Mouse (Mus musculus) right cerebral cortex, postnatal 25 days (tissue): ENCODE data around the gene Hist1h2be.
A peak's percentile ranks its signal among the peaks of the same experiment; 100 is the strongest.
"Not testable (repeated sequence)": the region's sequence is repeated elsewhere in the genome, so short reads cannot be mapped to it uniquely, and the experiment has no call there.

ENCODE experiments used
- DNase-seq: peaks from one replicate; pipeline ENCODE4 v3.0.0; 2022

Hist1h2be gene

DNA sequence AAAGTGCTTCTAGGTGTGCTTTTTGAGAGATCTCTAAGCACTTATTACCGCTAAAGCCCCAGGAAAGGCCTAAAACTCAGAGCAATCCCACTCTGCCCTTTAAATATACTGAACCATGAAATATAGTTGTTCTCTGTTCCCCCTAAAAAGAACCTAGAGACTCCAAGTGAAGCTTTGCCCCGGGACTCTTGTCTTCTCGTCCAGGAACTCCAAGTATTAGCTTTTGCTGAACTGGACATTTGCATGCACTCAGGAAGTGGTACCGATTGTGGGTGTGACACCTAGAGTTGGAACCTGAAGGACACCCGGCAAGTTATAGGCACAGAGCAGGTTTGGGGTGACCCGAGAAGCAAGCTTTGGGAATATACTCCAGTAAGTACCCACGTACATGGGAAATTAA is 29.7 kb downstream of the Hist1h2be start:
- no peak for DNase-seq

DNA sequence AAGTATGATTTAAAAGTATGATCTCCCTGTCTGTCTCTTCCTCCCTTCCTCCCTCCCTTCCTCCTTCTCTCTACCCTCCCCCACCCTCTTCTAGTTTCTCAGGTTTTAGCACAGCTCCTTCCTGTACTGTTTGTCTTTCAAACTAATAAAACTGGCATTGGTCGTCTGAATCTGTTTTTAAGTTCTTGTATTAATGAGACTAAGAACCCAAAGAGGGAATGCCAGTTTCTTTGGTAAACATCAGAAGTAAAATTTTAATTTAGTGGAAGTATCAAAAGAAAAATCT is 34.0 kb downstream of the Hist1h2be start:
- DNase-seq: no peak

DNA sequence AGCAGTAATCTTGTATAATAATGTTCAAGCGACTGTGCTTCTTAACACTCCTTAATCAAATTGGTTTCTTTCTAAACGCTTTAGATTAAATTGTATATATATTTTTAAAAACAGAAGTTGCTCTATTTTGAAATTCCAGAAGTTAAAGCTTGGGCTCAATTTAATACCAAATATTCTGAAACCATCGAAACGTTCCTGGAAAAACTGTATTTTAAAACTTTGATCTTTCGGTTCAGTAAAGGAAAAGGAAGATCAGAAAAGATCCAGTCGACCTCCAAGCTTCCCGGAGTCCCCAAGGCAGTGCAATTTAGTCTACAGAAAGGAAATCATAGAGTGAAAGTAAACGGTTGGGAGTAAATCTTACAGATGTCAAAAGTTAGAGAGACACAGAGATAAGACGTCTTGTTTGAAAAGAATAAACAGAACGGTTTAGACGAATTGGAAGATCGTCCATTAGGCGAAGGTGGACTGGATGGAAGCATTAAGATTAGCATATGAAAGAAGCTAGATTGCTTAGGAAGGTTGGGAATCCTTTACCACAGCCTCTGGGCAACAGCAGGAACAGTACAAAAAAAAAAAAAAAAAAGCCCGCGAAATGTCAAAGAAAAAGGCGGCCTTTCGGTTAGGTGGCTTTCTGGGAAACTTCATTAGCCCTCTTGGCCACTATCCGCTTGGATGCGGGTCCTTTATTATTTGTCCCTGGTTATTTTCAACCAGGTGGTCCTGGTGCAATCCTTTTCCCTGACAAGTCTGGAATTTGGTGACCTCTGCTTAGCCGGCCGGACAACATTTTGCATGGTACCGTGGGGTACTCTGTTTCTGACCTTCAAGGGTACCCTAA is 34.6 kb downstream of the Hist1h2be start:
- no peak for DNase-seq

DNA sequence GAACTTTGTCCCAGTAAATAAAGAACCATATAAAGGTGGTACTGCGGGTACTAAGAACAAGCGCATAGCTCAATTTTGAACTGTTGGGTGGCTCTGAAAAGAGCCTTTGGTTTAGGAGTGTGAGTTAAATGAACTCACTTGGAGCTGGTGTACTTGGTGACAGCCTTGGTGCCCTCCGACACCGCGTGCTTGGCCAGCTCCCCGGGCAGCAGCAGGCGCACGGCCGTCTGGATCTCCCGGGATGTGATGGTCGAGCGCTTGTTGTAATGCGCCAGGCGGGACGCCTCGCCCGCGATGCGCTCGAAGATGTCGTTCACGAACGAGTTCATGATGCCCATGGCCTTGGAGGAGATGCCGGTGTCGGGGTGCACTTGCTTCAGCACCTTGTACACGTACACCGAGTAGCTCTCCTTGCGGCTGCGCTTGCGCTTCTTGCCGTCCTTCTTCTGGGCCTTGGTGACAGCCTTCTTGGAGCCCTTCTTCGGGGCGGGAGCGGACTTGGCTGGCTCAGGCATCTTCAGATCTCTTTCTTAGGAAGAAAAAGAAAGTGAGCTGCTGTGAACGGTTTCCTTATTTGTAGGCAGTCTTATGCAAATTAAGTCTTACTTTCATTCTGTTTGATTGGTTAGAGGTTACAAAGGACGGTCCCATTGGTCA is 35.4 kb downstream of the Hist1h2be start:
- peak; percentile 59 for DNase-seq

DNA sequence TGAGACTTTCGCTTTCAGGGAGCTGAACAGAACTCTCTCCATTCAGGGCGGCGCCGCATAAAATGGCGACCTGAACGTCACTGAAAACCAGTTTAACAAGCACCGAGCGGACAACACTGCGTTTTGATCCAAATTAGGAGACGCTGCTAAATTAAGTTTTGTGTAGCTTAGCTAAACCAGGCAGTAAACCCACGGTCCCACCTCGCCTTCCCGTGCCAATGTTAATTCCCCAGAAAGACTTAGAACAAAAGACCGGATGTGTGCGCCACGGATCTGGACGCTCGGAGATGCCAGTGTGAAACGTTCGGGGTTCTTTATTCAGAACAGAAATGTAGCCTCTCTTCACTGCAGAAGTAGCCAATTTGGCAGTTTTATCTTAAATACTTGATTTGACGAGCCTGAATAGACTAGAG is 35.9 kb downstream of the Hist1h2be start:
- peak; percentile 70 for DNase-seq

DNA sequence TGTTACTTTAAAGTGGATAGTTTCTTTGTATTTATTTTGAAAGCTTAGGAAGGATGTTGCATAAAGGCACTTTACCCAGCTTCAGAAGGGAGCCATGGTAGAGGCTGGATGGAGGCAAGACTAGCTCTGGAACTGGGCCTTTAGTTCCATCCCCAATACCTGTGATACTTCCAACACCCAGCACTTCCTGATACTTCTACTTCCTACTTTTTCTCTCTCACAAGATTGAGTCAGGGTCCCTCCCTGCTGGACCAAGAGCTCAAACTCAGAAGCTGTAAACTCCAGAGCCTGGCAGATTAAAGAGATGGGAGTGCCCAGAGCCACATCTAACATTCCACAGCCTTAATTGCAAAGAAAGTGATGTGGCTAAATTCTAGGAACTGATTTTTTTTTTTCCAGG is 36.6 kb downstream of the Hist1h2be start:
- no peak for DNase-seq

DNA sequence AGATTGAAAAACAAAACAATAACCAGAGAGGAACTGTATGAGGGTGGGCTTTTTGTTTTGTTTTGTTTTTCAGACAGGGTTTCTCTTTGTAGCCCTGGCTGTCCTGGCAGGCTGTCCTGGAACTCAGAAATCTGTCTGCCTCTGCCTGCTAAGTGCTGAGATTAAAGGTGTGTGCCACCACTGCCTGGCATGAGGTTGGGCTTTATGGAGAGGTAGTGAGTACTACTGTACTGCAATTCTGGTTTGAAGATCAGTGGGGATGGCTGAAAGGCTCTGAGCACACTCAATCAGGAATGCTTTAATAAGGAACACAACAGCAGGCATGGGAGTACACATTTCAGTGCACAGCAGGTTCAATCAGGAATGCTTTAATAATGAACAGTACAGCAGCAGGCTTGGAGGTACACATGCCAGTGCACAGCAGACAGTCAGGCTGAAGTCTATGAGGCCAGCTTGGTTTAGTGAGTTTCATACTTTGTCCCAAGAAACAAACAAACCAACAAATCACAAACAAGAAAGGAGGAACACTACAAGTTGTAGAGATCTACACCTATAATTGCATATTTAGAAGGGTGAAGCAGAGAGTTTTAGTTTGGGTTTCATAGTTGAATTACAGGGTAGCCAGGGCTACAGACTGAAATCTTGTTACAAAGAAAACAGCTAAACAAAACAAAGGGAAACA is 37.4 kb downstream of the Hist1h2be start:
- DNase-seq: no peak

DNA sequence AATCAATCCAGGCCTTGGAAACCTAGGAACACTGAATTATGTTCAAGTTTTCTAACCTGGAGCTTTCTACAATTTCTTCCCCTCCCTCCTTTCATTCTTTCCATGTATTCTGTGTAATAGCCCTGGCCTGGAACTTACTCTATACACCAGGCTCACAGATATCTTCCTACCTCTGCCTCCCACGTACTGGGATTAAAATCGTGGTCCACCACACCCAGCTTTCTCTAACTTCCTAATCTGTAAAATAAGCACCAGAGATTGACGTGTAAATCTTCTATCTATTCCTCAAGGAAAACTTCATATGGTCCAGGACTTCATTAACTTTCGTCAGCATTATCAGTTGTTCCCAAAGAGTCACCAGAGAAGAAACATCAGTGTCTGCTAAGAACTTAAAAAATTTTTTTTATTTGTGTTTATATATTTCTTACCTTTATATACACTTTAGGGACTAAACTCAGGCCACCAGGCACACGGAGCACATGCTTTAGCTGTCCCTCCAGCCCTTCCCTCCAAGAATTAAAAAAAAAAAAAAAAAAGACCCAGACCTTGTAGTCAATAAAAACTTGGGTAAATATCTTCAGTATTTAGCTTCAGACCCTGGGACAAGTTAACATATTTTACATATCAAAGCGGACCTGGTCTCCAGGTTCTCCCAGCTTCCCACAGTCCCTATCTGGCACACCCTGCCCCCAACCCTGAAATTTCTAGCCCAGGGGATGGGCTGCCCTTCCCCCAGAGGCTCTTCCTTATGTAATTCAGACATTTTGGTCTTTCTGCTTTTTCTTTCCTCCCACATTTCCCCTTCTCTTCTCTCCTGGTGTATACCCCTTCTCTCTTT is 38.5 kb downstream of the Hist1h2be start:
- no peak for DNase-seq

DNA sequence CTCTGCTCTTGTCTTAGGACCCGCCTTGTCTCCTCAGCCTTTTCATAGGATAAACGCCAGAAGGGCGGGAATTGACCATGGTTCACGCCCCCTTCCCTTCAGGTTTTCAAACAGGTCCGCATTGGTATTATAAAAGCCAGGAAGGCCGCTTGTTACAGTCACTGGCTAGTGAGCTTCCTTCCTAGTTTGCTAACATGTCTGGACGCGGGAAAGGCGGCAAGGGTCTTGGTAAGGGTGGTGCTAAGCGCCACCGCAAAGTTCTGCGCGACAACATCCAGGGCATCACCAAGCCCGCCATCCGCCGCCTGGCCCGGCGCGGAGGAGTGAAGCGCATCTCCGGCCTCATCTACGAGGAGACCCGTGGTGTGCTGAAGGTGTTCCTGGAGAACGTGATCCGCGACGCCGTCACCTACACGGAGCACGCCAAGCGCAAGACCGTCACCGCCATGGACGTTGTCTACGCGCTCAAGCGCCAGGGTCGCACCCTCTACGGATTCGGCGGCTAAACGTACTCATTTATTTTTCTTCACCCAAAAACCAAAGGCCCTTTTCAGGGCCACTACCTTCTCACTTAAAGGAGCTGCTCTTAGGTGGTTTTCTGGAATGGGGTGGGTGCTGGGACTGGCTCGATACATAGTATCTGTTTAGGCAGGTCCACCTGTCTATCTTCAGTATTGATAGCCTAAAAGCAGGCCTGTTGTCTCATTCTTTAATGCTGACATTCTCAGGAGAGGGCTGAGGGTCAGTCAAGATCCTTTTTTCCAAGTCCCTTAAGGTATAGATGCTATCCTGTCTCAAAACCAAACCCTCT is 39.3 kb downstream of the Hist1h2be start, which contains the start of gene Hist1h4d:
Gene Hist1h4d (plus strand): TSS at position 191 of the 811 bp plus-strand sequence.
- DNase-seq: peak; percentile 95

DNA sequence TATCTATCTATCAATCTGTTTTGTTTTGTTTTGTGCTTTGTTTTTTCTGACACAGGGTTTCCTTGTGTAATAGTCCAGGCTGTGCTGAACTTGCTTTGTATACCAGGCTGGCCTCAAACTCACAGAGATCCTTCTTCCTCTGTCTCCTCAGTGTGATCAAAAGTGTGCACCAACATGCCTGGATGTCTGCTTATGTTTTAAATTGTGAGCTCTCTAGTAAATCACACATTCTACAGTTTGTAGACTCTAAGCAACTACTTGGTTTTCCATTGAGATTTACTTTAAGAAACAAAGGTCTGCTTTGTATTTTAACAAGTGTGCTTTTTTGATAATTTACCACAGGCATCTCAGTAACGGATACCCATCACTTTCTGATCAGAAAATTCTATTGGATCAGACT is 43.1 kb downstream of the Hist1h2be start:
- no peak for DNase-seq

DNA sequence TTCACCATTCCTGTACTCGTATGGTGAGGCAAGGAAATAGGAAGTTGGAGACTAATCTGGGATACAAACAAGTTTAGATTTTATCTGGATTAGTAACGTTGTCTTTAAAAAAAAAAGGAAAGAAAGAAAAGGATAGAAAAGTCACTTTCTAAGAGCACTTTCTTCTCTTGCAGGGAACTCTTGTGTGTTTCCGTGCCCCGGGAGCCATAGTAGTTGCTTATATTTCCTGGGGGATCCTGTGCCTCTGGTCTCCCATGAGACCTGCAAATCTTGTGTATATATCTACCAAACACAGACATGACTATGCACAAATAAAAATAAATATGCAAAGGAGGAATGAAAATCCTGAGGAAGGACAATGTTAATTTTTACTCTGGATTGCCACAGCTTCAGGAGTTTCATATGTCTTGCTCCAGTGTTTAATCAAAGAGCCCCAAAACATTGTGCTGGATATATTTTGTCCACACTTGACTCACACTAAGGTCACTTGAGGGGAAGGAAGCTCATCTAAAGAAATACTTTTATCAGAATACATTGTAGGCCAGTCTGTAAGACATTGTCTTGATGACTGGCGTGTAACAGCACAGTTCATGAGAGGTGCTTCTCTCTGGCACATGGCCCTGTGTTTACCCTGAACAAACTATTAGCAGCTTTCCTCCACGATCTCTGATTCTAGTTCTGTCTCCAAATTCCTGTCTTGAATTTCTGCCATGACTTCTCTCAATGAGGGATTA is 43.9 kb downstream of the Hist1h2be start:
- DNase-seq: no peak

DNA sequence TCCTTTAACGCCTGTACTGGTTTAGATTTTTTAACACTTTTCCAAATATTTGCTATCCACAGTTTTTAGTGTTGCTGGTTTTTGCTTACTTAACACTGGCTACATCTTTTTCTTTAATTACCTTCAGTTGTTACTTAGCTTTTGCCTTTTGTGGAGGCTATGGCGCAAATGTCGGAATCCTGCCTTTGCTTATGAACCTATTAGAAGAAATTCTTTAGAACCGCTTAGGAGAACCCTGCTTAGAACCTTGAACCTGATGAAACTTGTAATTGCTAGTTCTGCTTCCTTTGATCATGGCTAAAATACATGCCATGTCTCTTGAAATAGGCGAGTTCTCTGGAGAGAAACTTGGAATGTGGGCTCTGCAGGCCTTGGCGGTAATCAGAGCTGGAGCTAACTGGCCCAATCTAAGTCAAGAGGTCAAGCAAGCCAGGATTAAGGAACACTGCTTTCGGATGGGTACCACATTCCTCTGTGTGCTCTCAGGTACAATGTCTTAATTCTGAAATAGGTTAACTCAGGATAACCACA is 44.5 kb downstream of the Hist1h2be start:
- no peak for DNase-seq

DNA sequence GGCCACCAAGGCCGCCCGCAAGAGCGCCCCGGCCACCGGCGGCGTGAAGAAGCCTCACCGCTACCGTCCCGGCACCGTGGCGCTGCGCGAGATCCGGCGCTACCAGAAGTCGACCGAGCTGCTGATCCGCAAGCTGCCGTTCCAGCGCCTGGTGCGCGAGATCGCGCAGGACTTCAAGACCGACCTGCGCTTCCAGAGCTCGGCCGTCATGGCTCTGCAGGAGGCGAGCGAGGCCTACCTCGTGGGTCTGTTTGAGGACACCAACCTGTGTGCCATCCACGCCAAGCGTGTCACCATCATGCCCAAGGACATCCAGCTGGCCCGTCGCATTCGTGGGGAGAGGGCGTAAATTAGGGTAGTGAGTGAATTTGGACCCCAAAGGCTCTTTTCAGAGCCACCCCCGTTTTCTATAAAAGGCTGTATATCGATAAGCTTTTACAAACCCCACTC is 45.0 kb downstream of the Hist1h2be start:
- not testable (repeated sequence) for DNase-seq

DNA sequence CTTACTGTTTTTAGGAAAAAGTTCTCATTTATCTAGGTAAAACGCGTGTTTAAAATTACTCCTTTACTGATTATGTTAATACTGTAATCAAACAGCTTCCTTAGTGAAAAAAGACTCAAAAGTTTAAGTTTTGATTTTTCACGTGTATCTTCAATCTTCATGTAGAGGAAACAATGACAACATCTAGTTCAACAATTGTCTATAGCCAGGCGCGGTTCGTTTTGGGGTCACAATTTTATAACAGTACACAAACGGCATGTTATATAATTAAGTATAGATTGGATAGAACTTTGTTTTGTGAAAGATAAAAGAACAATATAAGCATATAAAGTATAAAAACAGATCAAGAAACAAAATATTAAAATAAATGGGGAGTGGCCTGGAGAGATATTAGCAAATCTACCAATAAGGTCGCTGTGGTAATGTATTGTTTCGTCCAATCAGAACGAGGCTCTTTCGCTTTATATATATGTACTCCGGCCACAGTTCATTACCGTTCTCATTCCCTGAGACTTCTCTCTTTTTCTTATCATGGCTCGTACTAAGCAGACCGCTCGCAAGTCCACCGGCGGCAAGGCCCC is 45.6 kb downstream of the Hist1h2be start, which contains the start of gene Hist1h3d:
Gene Hist1h3d (plus strand): TSS at position 493 of the 581 bp plus-strand sequence.
- peak; percentile 60 for DNase-seq

DNA sequence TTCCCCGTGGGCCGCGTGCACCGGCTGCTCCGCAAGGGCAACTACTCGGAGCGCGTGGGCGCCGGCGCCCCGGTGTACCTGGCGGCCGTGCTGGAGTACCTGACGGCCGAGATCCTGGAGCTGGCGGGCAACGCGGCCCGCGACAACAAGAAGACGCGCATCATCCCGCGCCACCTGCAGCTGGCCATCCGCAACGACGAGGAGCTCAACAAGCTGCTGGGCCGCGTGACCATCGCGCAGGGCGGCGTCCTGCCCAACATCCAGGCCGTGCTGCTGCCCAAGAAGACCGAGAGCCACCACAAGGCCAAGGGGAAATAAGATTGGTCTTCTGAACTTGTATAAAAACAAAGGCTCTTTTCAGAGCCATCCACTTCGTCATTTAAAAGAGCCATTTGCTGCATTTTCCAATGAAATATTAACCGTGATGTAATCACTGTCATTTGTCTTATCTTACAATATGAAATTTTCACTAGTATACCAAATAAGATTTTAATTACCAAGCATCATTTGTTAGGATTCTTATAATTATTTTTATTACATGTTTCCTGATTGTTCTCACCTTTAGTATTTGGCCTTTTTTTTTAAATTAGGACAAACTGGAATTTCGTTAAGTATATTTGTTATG is 46.3 kb downstream of the Hist1h2be start:
- DNase-seq: not testable (repeated sequence)

DNA sequence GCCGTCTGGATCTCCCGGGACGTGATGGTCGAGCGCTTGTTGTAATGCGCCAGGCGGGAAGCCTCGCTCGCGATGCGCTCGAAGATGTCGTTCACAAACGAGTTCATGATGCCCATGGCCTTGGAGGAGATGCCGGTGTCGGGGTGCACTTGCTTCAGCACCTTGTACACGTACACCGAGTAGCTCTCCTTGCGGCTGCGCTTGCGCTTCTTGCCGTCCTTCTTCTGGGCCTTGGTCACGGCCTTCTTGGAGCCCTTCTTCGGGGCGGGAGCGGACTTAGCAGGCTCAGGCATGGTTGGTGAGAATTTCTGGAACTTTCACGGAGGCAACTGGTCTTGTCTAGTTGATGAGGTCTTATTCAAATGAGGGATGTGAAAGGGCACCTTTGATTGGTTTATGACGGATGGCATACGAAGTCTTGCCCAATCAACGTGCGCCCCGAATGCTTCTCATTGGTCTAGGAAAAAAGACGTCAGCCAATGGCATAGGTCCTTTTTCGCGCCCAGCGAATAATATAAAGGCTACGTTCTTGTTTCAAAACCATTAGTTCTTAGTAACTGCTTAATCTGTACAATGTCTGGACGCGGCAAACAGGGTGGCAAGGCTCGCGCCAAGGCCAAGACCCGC is 46.9 kb downstream of the Hist1h2be start, which contains the start of the genes Hist1h2bf and Hist1h2ad:
Gene Hist1h2bf (minus strand): TSS at position 299 of the 627 bp plus-strand sequence.
Gene Hist1h2ad (plus strand): TSS at position 484 of the 627 bp plus-strand sequence.
- DNase-seq: peak; percentile 88

DNA sequence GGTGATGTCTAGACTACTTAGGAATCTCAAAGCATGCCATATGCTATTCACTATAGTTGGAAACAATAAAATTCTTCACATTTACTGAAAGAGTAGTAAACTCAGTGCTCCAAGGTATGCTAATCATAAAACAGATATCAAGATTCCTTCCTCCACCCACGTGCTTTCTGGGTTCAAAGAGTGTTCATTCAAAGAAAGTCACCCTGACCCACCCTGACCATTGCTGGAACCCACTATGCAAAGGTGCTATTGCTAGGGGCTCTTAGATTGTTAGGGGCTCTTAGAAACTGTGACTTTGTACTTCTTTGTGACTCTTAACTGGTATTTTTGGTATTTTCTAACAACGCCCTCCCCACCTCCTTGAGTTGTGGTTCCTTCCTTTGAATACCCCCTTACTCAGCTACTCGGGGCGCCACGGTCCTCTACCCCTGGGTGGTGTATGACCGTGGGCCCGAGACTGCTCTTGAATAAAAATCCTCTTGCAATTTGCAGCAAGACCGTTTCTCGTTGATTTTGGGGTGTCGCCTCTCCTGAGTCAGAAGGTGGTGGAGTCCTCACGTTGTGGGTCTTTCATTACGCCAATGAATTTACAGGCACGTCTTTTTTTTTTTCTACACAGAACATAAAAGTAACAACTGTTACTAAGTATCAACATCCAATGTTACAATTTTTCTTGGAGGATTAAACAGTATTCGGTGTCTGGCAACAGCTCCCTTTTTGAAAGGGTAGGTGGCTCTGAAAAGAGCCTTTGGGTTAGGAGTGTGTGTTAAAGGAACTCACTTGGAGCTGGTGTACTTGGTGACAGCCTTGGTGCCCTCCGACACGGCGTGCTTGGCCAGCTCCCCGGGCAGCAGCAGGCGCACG is 47.7 kb downstream of the Hist1h2be start:
- DNase-seq: not testable (repeated sequence)
